Mouse (Mus musculus) heart, adult 9 months (tissue): Measurements from ENCODE around the gene Gm49380.

ENCODE experiments used
- DNase-seq, 2 experiments: peaks; one replicate each; pipeline ENCODE4 v3.0.0; 2022; ENCODE audit warnings: low spot score in 2 of 2

Gene Gm49380

GRCm38 (mm10) chr9:44075996-44076763, 37.1 kb downstream of the Gm49380 start:
- no peak for DNase-seq

GRCm38 (mm10) chr9:44075276-44075995, 37.9 kb downstream of the Gm49380 start:
- no peak for DNase-seq

- DNase-seq: no peak
Observed at GRCm38 (mm10) chr9:44074395-44075275, 38.7 kb downstream of the Gm49380 start.

- no peak for DNase-seq
Observed at GRCm38 (mm10) chr9:44073115-44073514, 40.2 kb downstream of the Gm49380 start.

GRCm38 (mm10) chr9:44072599-44072915, 40.7 kb downstream of the Gm49380 start:
- peak; percentile 71 to 80 for DNase-seq

- DNase-seq: peak; percentile 52 to 61
Observed at GRCm38 (mm10) chr9:44071914-44072598, 41.2 kb downstream of the Gm49380 start.

- no peak for DNase-seq
Observed at GRCm38 (mm10) chr9:44070844-44071231, 42.5 kb downstream of the Gm49380 start.

GRCm38 (mm10) chr9:44070113-44070843, 43.0 kb downstream of the Gm49380 start:
- DNase-seq: peak in 1 of 2 experiments; percentile 14

- DNase-seq: peak in 1 of 2 experiments; percentile 25
Observed at GRCm38 (mm10) chr9:44069252-44069651, 44.0 kb downstream of the Gm49380 start.

- DNase-seq: peak in 1 of 2 experiments; percentile 17
Observed at GRCm38 (mm10) chr9:44067960-44068330, 45.4 kb downstream of the Gm49380 start.

- peak in 1 of 2 experiments; percentile 40 for DNase-seq
Observed at GRCm38 (mm10) chr9:44067241-44067959, 45.9 kb downstream of the Gm49380 start.

GRCm38 (mm10) chr9:44066785-44067225, 46.5 kb downstream of the Gm49380 start, which contains the start of gene Usp2:
TSS of gene Usp2 (plus strand) at chr9:44067021.
- DNase-seq: peak; percentile 98 to 99

- DNase-seq: no peak
Observed at GRCm38 (mm10) chr9:44065177-44065576, 48.1 kb downstream of the Gm49380 start.

- DNase-seq: no peak
Observed at GRCm38 (mm10) chr9:44058606-44059005, 54.7 kb downstream of the Gm49380 start.

- DNase-seq: no peak
Observed at GRCm38 (mm10) chr9:44053936-44054335, 59.4 kb downstream of the Gm49380 start.

GRCm38 (mm10) chr9:44052855-44053254, 60.4 kb downstream of the Gm49380 start:
- DNase-seq: no peak

GRCm38 (mm10) chr9:44049381-44050165, 63.7 kb downstream of the Gm49380 start:
- peak; percentile 98 for DNase-seq

- peak; percentile 98 to 99 for DNase-seq
Observed at GRCm38 (mm10) chr9:44048541-44049380, 64.5 kb downstream of the Gm49380 start.
